ENCODE assay signal across 8 mouse cellular contexts in genomic region chr3:81017385-81018051, GRCm38 (mm10). TPM values are rescaled to one million over a fixed set of nuclear protein-coding genes. Genes with fewer than 3 reads are reported as not detected.
DNase-seq lines count a peak whose midpoint lies in the region; ATAC-seq and TF ChIP-seq lines count a peak whose summit lies in the region.

No protein-coding gene starts in this region.

- no peak for TF ChIP-seq CTCF in hindbrain, postnatal 0 days (IDR thresholded peaks at IDR 0.05; ENCODE audit: low read depth)
- TF ChIP-seq CTCF in lung, postnatal 0 days (IDR thresholded peaks at IDR 0.05) = no peak
- TF ChIP-seq CTCF in forebrain, postnatal 0 days (IDR thresholded peaks at IDR 0.05; ENCODE audit: low read depth) = no peak

- H3K4me3 ChIP-seq in hindbrain, postnatal 0 days (ENCODE audit: low read length) = no peak overlapping the region
- H3K4me3 ChIP-seq in hindbrain, embryonic 12.5 days = no peak overlapping the region
- H3K4me3 ChIP-seq in intestine, embryonic 14.5 days (ENCODE audit: low read depth, low read length) = no peak overlapping the region
- H3K4me3 ChIP-seq in lung, postnatal 0 days (ENCODE audit: low read depth, low read length) = no peak overlapping the region
- H3K4me3 ChIP-seq in forebrain, postnatal 0 days (ENCODE audit: low read depth, low read length) = no peak overlapping the region

- no peak for ATAC-seq in hindbrain, postnatal 0 days
- ATAC-seq in hindbrain, embryonic 12.5 days (ENCODE audit: low FRiP score) = no peak
- peak; percentile 93 for ATAC-seq in intestine, embryonic 14.5 days (replicated peaks; ENCODE audit: low FRiP score, low TSS enrichment, low read depth)
- peak; percentile 87 for ATAC-seq in lung, postnatal 0 days
- no peak for ATAC-seq in monocyte, adult 5-6 weeks (replicated peaks; ENCODE audit: insufficient number of reproducible peaks, low FRiP score, low TSS enrichment, poor library complexity, severe bottlenecking)
- no peak for ATAC-seq in forebrain, postnatal 0 days

- WGBS in hindbrain, postnatal 0 days = 83% methylated on average over 5 of the region's 5 CpGs
- 84% methylated on average over 5 of the region's 5 CpGs for WGBS in hindbrain, embryonic 12.5 days
- WGBS in intestine, embryonic 14.5 days = 67% methylated on average over 5 of the region's 5 CpGs
- 53% methylated on average over 5 of the region's 5 CpGs for WGBS in lung, postnatal 0 days
- WGBS in forebrain, postnatal 0 days = 77% methylated on average over 5 of the region's 5 CpGs

- no peak overlapping the region for H3K4me2 ChIP-seq in hindbrain, postnatal 0 days (ENCODE audit: low read depth, low read length)
- no peak overlapping the region for H3K4me2 ChIP-seq in hindbrain, embryonic 12.5 days (replicated peaks)
- H3K4me2 ChIP-seq in intestine, embryonic 14.5 days (ENCODE audit: low read length) = no peak overlapping the region
- no peak overlapping the region for H3K4me2 ChIP-seq in lung, postnatal 0 days (replicated peaks; ENCODE audit: low read depth, low read length)
- H3K4me2 ChIP-seq in forebrain, postnatal 0 days (ENCODE audit: low read depth) = no peak overlapping the region

- no peaks in the 10 kb centered on the region for H3K4me1 ChIP-seq in hindbrain, postnatal 0 days (ENCODE audit: insufficient read depth, low read length)
- H3K4me1 ChIP-seq in hindbrain, embryonic 12.5 days = no peaks in the 10 kb centered on the region
- peaks cover 4% of the 10 kb centered on the region; the same call in 1 of the 2 replicates for H3K4me1 ChIP-seq in intestine, embryonic 14.5 days (replicated peaks; ENCODE audit: control insufficient read depth, insufficient read depth, low read length)
- peaks cover 6% of the 10 kb centered on the region; the same call in 1 of the 2 replicates for H3K4me1 ChIP-seq in lung, postnatal 0 days (ENCODE audit: insufficient read depth, low read depth, low read length)
- H3K4me1 ChIP-seq in forebrain, postnatal 0 days (ENCODE audit: insufficient read depth) = no peaks in the 10 kb centered on the region

- no peaks in the 10 kb centered on the region for H3K9me3 ChIP-seq in hindbrain, postnatal 0 days (ENCODE audit: low read length)
- H3K9me3 ChIP-seq in hindbrain, embryonic 12.5 days (replicated peaks) = no peaks in the 10 kb centered on the region
- H3K9me3 ChIP-seq in intestine, embryonic 14.5 days (ENCODE audit: control insufficient read depth, low read length) = no peaks in the 10 kb centered on the region
- H3K9me3 ChIP-seq in lung, postnatal 0 days (ENCODE audit: low read length) = no peaks in the 10 kb centered on the region
- H3K9me3 ChIP-seq in forebrain, postnatal 0 days (ENCODE audit: low read length) = no peaks in the 10 kb centered on the region

- no peak overlapping the region for H3K9ac ChIP-seq in hindbrain, postnatal 0 days (replicated peaks; ENCODE audit: low read length)
- H3K9ac ChIP-seq in hindbrain, embryonic 12.5 days = no peak overlapping the region
- H3K9ac ChIP-seq in intestine, embryonic 14.5 days (ENCODE audit: low read length) = no peak overlapping the region
- H3K9ac ChIP-seq in lung, postnatal 0 days (replicated peaks; ENCODE audit: low read depth) = no peak overlapping the region
- no peak overlapping the region for H3K9ac ChIP-seq in forebrain, postnatal 0 days

- no peak; the same call in 1 of the 2 replicates for TF ChIP-seq EP300 in lung, postnatal 0 days (IDR thresholded peaks at IDR 0.05)

- H3K36me3 ChIP-seq in hindbrain, postnatal 0 days (ENCODE audit: insufficient read depth, low read length) = no peaks in the 10 kb centered on the region
- no peaks in the 10 kb centered on the region for H3K36me3 ChIP-seq in hindbrain, embryonic 12.5 days
- no peaks in the 10 kb centered on the region for H3K36me3 ChIP-seq in intestine, embryonic 14.5 days (ENCODE audit: control insufficient read depth, insufficient read depth, low read length)
- no peaks in the 10 kb centered on the region for H3K36me3 ChIP-seq in lung, postnatal 0 days (ENCODE audit: insufficient read depth, low read length)
- no peaks in the 10 kb centered on the region for H3K36me3 ChIP-seq in forebrain, postnatal 0 days (ENCODE audit: insufficient read depth)

- peak; percentile 12 for DNase-seq in hindbrain, postnatal 0 days (ENCODE audit: low spot score)
- DNase-seq in adrenal gland, postnatal 25 days = peak; percentile 91
- DNase-seq in intestine, embryonic 14.5 days (ENCODE audit: low spot score) = peak; percentile 77
- DNase-seq in lung, postnatal 0 days (ENCODE audit: low spot score) = peak; percentile 85
- no peak for DNase-seq in forebrain, postnatal 0 days
- DNase-seq in layer of hippocampus, postnatal 36 days = no peak

- no peaks in the 10 kb centered on the region for H3K27me3 ChIP-seq in hindbrain, postnatal 0 days (ENCODE audit: insufficient read depth, low read length)
- H3K27me3 ChIP-seq in hindbrain, embryonic 12.5 days = no peaks in the 10 kb centered on the region
- H3K27me3 ChIP-seq in intestine, embryonic 14.5 days (replicated peaks; ENCODE audit: control insufficient read depth, insufficient read depth, low read length) = no peaks in the 10 kb centered on the region
- H3K27me3 ChIP-seq in lung, postnatal 0 days (replicated peaks; ENCODE audit: insufficient read depth, low read length) = no peaks in the 10 kb centered on the region
- H3K27me3 ChIP-seq in forebrain, postnatal 0 days (ENCODE audit: insufficient read depth, low read length) = no peaks in the 10 kb centered on the region

- no peak overlapping the region for H3K27ac ChIP-seq in hindbrain, postnatal 0 days
- H3K27ac ChIP-seq in hindbrain, embryonic 12.5 days = no peak overlapping the region
- peak overlapping the region; percentile 40; the same call in 1 of the 2 replicates for H3K27ac ChIP-seq in intestine, embryonic 14.5 days (ENCODE audit: low read depth)
- no peak overlapping the region for H3K27ac ChIP-seq in lung, postnatal 0 days (ENCODE audit: low read length)
- no peak overlapping the region for H3K27ac ChIP-seq in forebrain, postnatal 0 days (ENCODE audit: low read depth, low read length)

RNA-seq across cellular contexts. Expression of gene Pdgfc, which starts 18.7 kb away (rescaled TPM):
- 5.4 and 7.1 TPM in 2 replicates for total RNA-seq in hindbrain, postnatal 0 days (2014; rRNA removed)
- polyA plus RNA-seq in hindbrain, postnatal 0 days (2015; fragmentation: Nextera tagmentation; extraction: Ambion mirVana) = 7.5 and 7.7 TPM in 2 replicates
- polyA plus RNA-seq in hindbrain, embryonic 12.5 days (2016; fragmentation: Nextera tagmentation; extraction: Ambion mirVana) = 16.2 and 18.5 TPM in 2 replicates
- total RNA-seq in adrenal gland, postnatal 25 days (2021) = 6.8 and 7.9 TPM in 2 replicates
- polyA plus RNA-seq in intestine, embryonic 14.5 days (2014; fragmentation: Nextera tagmentation; extraction: Ambion mirVana) = 22.8 and 25.9 TPM in 2 replicates
- polyA plus RNA-seq in lung, postnatal 0 days (2015; fragmentation: Nextera tagmentation; extraction: Ambion mirVana) = 2.2 and 2.3 TPM in 2 replicates
- total RNA-seq in monocyte, adult 5-6 weeks (2017) = 0.86 TPM in 1 of 3 replicates, not detected in the others
- 4.8 and 7.2 TPM in 2 replicates for total RNA-seq in forebrain, postnatal 0 days (2014; rRNA removed)
- polyA plus RNA-seq in forebrain, postnatal 0 days (2015; fragmentation: Nextera tagmentation; extraction: Ambion mirVana) = 6.3 and 6.7 TPM in 2 replicates
- 1 to 10 TPM; 4.6 to 6.4 TPM for total RNA-seq in layer of hippocampus, postnatal 36 days (2021)

Comparison
In these comparisons a context has a peak if more than half of its experiments do, and no peak if none do; other contexts are left out.
1. ATAC-seq: peak in intestine, embryonic 14.5 days (single experiment) and lung, postnatal 0 days (single experiment); none in hindbrain, postnatal 0 days (single experiment), hindbrain, embryonic 12.5 days (single experiment), monocyte, adult 5-6 weeks (single experiment) and forebrain, postnatal 0 days (single experiment).
2. DNase-seq: peak in hindbrain, postnatal 0 days (single experiment), adrenal gland, postnatal 25 days (single experiment), intestine, embryonic 14.5 days (single experiment) and lung, postnatal 0 days (single experiment); none in forebrain, postnatal 0 days (single experiment) and layer of hippocampus, postnatal 36 days (0 of 2).